Mouse (Mus musculus): ENCODE results near the gene 4930522H14Rik. TPM values are rescaled to one million over a fixed set of nuclear protein-coding genes. Genes with fewer than 3 reads are reported as not detected.

4930522H14Rik gene
- total RNA-seq, 2 experiments from 2014 or later, result not detected

- peak; percentile 61 for ATAC-seq (ENCODE audit: poor library complexity, severe bottlenecking)
Measured at GRCm38 (mm10) chr4:109475577-109476553, 55.2 kb downstream of the 4930522H14Rik start.

- no peak for ATAC-seq (ENCODE audit: poor library complexity, severe bottlenecking)
Measured at GRCm38 (mm10) chr4:109475078-109475477, 56.0 kb downstream of the 4930522H14Rik start.

DNA sequence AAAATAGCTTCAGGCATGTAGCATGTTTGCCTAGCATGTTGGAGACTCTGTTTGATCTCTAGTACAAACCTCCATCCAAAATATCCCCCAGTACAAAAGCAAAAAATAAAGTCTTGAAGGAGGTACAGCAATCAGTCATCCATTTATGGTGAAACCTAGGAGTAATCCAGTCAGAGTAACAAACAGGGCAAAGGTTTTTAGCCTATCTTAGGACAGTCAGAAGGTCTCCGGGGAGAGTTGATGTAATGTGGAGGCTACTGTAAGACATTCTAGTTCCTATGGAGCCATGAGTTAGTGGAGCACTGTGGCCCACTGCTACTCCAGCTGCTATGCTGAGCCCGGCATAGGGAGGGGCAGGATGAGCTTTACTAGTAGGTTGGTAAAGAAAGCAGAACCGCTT lies 58.5 kb downstream of the 4930522H14Rik start:
- ATAC-seq (ENCODE audit: poor library complexity, severe bottlenecking), result no peak

DNA sequence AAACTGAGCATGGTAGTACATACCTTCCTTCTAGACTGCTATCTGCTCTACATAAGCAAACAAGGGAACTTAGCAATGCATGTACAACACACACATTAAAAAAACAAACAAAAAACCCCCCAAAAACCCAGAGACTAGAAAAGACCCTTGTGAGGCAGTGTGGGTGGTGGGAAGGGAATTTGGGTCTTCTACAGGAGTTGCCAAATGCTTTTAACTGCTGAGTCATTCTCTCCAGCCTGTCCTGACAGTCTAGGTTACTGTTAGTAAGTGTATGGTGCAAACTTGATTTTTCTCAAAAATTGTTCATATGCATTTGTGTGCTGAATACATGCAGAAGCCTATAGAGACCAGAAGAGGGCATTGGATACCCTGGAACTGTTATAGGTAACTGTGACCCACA lies 59.5 kb downstream of the 4930522H14Rik start:
- no peak for ATAC-seq (ENCODE audit: poor library complexity, severe bottlenecking)

DNA sequence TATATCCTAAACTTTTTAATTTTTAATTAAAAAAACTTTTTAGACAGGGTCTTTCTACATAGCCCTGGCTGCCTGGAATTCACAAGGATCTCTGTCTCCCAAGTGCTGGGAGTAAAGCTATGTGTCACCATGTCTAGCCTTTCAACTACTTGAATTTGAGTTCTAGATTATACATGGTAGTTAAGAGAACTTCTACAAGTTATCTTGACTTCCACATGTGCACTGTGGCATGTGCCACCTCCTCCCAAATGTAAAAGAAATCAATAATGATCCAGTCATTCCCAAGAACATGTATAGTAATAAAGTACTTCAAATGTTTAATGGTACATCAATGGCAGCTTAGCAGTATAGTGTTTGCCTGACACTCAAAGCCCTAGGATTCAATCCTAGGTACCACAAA lies 63.4 kb downstream of the 4930522H14Rik start:
- no peak for ATAC-seq (ENCODE audit: poor library complexity, severe bottlenecking)

DNA sequence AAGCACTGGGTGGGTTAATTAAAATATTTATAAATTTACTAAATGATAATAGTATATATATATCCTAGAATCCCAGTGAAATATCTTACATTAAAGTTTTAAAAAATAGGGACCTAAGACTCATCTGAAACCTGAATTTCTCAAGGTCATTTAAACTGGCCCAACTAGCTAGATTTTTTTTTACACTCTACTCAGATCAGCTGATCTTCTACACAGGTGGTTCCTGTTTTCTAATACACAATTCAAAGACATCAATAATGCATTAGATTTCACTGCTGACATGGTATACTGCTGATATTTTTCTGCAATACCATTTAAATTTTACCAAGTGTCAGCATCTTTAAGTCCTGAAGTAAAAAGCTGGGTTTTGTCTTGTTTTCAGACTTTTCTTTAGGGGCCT lies 67.2 kb downstream of the 4930522H14Rik start:
- no peak for ATAC-seq (ENCODE audit: poor library complexity, severe bottlenecking)

- ATAC-seq (ENCODE audit: poor library complexity, severe bottlenecking), result no peak
Measured at GRCm38 (mm10) chr4:109460421-109461179, 70.5 kb downstream of the 4930522H14Rik start.

DNA sequence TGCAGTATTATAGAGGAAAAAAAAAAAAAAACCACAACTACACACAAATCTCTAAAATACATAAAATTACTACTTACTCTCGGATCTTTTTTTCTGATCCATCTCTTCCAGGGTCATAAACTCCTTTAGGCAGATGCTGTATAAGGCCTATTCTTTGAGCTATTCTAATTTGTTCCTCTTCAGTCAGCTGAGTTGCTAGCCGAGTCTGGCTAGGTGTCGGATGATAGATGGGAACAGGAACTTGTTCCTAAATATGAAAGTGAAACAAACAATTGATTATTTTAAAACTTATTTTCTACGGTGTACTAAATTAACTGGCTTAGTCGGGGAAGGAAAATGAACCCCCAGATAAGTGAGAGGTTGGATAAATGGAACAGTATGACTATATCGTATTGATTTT lies 74.3 kb downstream of the 4930522H14Rik start:
- peak; percentile 63 for ATAC-seq (ENCODE audit: poor library complexity, severe bottlenecking)

Other genes starting within 250 kb of the 4930522H14Rik start
- 0.29 TPM in 1 of 2 replicates, not detected in the other for gene Ttc39a, start 124.7 kb downstream of the 4930522H14Rik start, total RNA-seq (2015)
- gene Ttc39a, start 124.7 kb downstream of the 4930522H14Rik start, total RNA-seq (2017), result 0.16 and 0.51 TPM in 2 replicates
- 27.2 and 28.8 TPM in 2 replicates for gene Rnf11, start 46.6 kb downstream of the 4930522H14Rik start, total RNA-seq (2015)
- 27.6 and 31.5 TPM in 2 replicates for gene Rnf11, start 46.6 kb downstream of the 4930522H14Rik start, total RNA-seq (2017)
- 97.2 and 122 TPM in 2 replicates for gene Cdkn2c, start 135.9 kb upstream of the 4930522H14Rik start, total RNA-seq (2015)
- gene Cdkn2c, start 135.9 kb upstream of the 4930522H14Rik start, total RNA-seq (2017), result 93.9 and 102 TPM in 2 replicates
- 34.5 and 35.8 TPM in 2 replicates for gene Faf1, start 145.3 kb upstream of the 4930522H14Rik start, total RNA-seq (2015)
- gene Faf1, start 145.3 kb upstream of the 4930522H14Rik start, total RNA-seq (2017), result 40.9 and 42.0 TPM in 2 replicates

Data from megakaryocyte, adult 5-6 weeks (primary cell).